Mouse (Mus musculus): Measurements from ENCODE around the gene Morn3. TPM values are rescaled to one million over a fixed set of nuclear protein-coding genes. Genes with fewer than 3 reads are reported as not detected.

Gene Morn3
- total RNA-seq, 2 experiments from 2014 or later: not detected

DNA sequence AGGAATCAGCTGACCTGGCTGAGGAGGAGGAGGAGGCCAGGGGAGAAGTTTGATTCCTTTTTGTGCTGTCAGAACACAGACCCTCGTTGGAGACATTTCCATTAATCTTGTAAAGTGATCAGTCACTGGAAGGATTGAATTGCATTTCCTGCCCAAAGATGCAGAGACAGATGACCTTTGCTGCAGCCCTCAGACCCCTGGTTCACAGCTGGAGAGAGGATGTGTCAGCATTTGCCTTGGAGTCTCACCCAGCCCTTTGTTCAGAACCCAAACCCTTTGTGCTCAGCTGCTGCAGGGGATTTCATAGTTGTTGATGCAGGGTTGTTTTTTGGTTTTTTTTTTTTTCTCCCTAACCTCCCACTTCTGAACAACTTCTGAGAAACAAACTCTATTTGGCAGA is 51.9 kb downstream of the Morn3 start:
- H3K27ac ChIP-seq: peak overlapping the region; percentile 72
- intact Hi-C loops (cut with DNase I): no loop called here
- H3K4me3 ChIP-seq: peak overlapping the region; percentile 71
- no peak for DNase-seq
- no peak for TF ChIP-seq CTCF (IDR thresholded peaks at IDR 0.05)

DNA sequence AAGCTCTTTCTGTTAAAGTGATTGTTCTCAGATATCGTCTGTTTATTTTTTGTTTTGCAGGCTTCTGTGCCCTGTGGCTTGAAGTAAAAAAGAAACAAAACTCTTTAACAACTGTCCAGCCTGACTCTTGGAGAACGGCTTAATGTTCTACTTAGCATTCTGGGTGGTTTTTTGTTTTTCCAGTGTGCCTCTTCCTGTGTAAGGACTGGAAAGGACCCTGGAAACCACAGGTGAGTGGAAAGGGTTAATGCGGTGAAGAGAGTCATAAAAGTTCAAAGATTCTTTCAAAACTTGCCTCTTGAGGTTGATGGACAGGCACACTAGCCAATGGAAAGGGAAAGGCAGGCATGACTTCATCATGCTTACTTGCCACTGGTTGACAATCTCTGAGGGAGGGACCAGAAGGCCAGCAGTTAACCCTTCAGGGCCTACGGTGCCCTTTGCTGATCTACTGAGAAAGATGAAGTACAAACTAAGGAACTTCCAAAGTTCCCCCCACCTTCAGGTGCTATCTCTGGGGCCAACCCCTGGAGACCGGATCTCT is 52.4 kb downstream of the Morn3 start:
- intact Hi-C loops (cut with DNase I): no loop called here
- H3K27ac ChIP-seq: peak overlapping the region; percentile 72
- H3K4me3 ChIP-seq: peak overlapping the region; percentile 71
- no peak for TF ChIP-seq CTCF (IDR thresholded peaks at IDR 0.05)
- DNase-seq: peak; percentile 91

DNA sequence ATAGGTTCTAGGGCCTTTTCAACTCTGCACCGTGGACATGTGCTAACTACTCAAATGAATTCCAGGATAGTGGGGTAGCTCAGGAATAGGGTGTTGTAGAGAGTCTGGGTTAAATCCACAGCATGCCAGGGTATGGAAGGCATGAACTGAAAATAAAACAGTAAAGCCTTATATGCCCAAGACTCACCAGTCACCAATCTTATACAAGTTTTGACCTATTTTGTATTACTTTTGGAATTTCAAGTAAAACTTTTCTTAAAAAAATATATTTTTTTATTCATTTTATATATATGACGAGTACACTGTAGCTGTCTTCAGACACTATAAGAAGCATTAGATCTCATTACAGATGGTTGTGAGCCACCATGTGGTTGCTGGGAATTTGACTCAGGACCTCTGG is 53.0 kb downstream of the Morn3 start:
- Histone ChIP-seq H3K4me3 (peak overlapping the region; percentile 71), H3K27ac (peak overlapping the region; percentile 72; the same call in 1 of the 2 replicates)
- intact Hi-C loops (cut with DNase I): no loop called here
- DNase-seq: no peak
- no peak for TF ChIP-seq CTCF (IDR thresholded peaks at IDR 0.05)

DNA sequence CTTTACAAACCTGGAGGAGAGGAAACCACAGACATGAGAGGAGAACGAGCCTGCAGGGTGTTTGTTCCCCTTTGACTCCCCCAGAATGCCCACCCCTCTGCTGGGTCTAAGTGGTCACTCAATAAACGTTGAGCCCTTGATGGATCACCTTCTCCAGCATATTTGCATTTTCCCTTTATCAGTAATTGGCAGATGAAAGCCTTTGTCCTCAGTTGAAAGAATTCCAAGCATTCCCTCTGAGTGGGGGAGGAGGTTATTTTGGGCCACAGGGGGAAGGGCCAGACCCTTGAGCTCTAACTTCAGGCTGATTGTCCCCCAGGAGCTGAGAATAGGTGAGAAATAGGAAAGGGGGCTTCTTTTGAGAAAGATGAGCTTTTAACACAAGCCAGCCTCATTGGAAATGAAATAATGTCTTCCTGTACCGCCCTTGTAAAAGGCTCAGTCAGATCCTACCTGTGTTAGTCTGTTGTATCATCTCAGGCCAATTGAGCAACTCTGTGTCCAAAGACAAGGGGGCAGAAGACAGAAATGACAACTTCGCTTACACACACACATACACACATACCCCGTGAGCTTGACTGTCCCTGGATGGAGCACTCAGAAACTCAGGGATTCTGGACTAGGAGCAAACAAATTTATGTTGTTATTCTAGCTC is 55.3 kb downstream of the Morn3 start:
- no peak overlapping the region for H3K4me3 ChIP-seq
- intact Hi-C loops (cut with DNase I): no loop called here

DNA sequence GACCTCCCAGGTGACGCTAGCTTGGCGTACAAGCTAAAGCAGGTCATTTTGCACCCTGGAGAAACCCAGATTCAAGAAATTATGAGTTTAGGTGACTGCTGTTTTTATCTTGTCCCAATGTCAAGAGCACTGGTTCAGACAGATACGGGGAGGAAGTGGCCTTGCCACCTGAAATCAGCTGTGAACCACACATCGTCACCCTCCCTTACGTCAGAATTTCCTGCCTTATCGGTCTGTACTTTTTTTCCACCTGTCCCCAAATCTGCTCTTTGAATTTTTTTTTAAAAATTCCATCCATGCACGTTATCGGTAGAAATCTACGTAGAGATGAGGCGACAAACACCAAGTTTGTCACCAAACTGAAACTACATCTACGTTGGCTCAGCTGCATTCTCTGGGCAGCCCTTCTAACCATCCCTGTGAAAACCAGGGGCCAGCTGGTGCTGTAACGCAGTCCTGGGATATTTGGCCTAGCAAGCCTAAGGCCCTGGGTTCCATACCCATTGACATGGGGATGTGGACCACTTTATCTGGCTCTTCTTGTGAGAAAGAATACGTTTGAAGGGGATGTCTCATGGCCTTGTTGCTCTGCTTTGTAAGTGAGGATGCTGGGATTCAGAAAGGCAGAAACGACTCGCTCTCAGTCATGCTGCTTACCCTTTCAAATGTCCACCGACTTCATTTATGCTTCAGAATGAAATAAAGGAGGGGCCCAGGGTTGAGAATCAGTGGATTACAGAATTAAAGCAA is 56.2 kb downstream of the Morn3 start:
- no peak for DNase-seq
- intact Hi-C loops (cut with DNase I): no loop called here
- Histone ChIP-seq H3K27ac (peak overlapping the region; percentile 96; the same call in 1 of the 2 replicates), H3K4me3 (peak overlapping the region; percentile 77)
- no peak for TF ChIP-seq CTCF (IDR thresholded peaks at IDR 0.05)

More for the DNA sequence above, 55.3 kb downstream of the Morn3 start:
- no peak for TF ChIP-seq CTCF (IDR thresholded peaks at IDR 0.05)
- no peak for DNase-seq
- no peak overlapping the region for H3K27ac ChIP-seq

DNA sequence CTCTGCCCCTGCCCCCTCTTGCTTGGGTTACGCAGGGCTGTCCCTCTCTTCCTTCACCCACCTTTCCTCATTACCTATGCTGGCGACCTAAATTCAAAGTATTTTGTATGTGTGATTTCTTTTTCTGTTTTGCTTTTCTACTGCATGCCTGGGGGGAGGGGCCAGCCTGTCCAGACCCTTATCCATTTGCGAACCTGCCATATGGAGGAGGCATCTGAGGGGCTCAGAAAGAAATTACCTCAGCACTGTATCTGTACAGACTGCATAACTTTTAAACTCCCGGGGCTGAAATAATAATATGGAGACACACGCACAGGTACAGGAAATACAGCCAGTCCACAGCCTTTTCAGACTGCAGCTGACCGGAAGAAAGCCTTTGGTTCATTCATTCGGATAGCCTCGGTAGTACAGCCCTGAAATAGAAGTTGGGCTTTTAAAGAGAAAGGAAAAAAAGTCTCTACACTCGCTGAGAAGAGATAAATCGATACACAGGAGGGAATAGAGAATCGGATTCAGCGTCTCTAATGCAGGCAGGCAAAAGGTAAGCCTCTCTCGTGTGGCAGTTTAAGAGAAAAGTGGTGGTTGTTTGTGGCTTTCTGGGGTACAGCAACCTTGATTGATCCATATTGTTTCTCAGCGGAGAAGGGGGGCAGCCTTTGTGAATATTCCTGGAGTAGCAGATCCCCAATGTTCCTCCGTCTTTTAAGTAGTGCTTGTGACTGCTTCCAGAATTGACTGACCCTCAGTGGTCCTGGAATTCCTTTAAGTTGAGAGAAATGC is 57.1 kb downstream of the Morn3 start, which contains the start of gene Kdm2b:
Kdm2b (minus strand) TSS at position 273 of the 780 bp plus-strand sequence.
- Histone ChIP-seq H3K4me3 (peak within 1 kb of the TSS; percentile 77), H3K27ac (peak within 1 kb of the TSS; percentile 96)
- no peak for DNase-seq
- intact Hi-C loops (cut with DNase I): loop anchor here (2.0 kb wide), 1 partner anchor 19 kb away; no protein-coding TSS in a partner anchor
- TF ChIP-seq CTCF (IDR thresholded peaks at IDR 0.05): no peak

DNA sequence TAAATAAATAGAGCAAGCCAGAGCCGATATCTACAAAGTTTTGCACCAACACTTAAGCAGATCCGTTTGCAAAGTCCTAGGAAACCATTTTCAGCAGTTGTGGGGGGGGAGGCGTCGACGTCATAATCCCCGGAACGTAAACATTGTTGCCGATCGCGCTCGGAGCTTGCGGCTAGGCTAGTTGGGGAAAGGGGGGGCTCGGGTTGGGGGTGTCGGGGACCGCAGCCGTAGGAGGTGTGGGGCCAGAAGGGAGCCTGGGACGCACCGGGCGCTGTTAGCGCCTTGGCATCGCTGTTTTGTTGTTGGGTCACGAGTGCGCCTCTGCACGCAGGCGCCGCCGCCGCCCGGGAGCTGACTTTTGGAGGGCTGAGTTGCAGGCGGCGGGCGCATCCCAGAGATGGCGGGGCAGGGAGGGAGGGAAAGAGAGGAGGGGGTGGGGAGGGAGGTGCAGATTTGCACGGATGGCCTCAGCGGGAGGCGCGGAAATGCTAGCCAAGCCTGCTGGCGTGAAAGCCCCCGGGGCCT is 57.8 kb downstream of the Morn3 start:
- intact Hi-C loops (cut with DNase I): loop anchor here (2.0 kb wide), 1 partner anchor 20 kb away; no protein-coding TSS in a partner anchor
- H3K4me3 ChIP-seq: peak overlapping the region; percentile 77
- no peak for TF ChIP-seq CTCF (IDR thresholded peaks at IDR 0.05)
- H3K27ac ChIP-seq: peak overlapping the region; percentile 96
- DNase-seq: peak; percentile 89

DNA sequence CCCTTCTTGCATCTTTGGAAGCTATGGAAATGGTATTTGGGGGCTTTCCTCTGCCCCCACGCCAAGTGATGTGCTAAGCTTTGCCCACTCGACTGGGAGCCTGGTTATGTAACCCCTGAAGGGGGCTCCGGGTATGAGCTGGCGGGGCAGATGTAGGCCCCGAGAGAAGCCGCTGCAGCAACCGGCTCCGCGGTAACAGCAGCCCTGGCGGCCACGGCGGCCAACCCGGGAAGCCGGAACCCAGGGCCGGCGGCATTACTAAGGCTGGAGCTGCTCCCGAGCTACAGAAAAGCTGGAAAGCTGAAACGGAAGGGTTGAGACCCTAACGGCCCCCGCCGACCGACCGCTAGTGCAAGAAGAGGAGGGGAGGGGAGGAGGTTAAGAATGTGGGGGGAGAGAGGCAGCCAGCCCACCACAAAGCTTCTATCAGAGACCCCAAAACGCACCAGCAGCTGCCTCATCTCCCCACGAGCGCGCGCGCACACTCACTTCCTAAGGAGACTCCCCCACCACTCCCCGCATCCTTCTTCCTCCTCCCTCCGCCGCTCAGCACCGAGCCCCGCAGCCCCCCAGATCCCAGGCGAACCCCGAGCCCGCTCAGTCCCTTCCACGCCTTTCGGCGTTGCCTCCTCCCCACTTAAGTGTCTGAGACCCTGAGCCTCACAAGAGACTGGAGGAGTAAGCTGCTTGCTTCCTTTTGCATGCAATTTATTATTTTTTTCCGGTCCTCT is 58.6 kb downstream of the Morn3 start:
- intact Hi-C loops (cut with DNase I): loop anchor here (2.0 kb wide), 1 partner anchor 21 kb away; no protein-coding TSS in a partner anchor

DNA sequence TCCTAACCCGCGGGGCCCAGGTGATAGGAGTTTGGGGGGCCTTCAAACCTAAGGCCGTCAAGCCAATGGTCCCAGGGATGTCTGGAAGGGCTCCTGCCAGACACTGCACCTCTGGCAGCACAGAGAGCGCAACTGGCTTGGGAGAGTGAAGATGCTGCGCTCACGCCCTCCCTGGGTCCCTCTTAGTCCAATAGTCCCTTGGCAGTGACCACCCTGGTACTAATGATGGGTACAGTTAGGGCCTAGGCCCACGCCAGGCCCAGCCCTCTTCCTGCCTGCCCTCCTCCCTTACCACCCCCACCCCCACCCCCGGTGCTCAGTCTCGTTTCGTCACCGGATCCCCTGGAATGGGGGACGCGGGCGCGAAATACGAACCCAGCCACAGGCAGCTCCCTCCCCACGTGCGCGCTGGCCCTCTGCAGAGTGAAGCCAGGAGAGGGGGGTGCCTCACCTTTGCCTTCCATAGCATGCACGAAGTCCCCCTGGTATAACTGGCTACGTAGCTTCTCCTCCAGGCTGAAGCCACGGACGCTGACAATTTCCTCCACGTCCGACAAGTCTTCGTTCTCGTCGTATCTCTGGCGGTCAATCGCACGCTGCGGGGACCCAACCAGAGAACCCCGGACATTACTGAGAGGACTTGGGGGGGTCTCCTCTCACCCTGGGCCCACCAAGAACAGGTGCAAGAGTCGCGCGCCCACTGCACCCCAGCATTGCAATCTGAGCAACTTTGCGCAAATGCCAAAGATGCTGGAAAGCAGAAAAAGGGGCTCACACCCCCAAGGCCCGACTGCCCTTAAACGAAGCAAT is 59.4 kb downstream of the Morn3 start:
- Histone ChIP-seq H3K4me3 (peak overlapping the region; percentile 77), H3K27ac (peak overlapping the region; percentile 96)
- intact Hi-C loops (cut with DNase I): loop anchor here (2.0 kb wide), 1 partner anchor 21 kb away; no protein-coding TSS in a partner anchor
- no peak for TF ChIP-seq CTCF (IDR thresholded peaks at IDR 0.05)
- DNase-seq: peak; percentile 73

More for the DNA sequence above, 58.6 kb downstream of the Morn3 start:
- H3K27ac ChIP-seq: peak overlapping the region; percentile 96
- peak; percentile 67 for DNase-seq
- peak overlapping the region; percentile 77 for H3K4me3 ChIP-seq
- no peak; the same call in 1 of the 2 replicates for TF ChIP-seq CTCF (IDR thresholded peaks at IDR 0.05)

DNA sequence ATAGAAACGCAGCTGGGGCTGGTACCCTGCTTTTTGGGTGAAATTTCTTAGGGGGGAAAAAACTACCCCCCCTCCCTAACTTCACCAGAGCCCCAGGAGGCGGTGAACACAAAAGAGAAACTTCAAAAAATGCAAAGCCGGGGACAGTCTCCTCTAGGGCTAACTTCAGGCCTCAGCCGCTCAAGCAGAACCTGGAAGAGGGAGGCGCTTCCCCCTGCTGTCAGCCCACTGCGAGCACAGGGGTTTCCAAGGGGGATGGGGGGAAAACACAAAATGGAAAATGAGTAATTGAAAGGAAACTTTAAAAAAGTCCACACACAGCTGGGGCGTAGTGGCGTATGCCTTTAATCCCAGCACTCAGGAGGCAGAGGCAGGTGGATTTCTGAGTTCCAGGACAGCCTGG is 60.7 kb downstream of the Morn3 start:
- H3K27ac ChIP-seq: no peak overlapping the region
- intact Hi-C loops (cut with DNase I): no loop called here

More for the DNA sequence above, 60.7 kb downstream of the Morn3 start:
- H3K4me3 ChIP-seq: no peak overlapping the region
- TF ChIP-seq CTCF (IDR thresholded peaks at IDR 0.05): no peak
- no peak for DNase-seq

Other genes with a start within 250 kb of the Morn3 start
- 100 to 1,000 TPM; 366 to 502 TPM for gene Anapc5, start 225.7 kb downstream of the Morn3 start, total RNA-seq (2021)
- 10 to 100 TPM; 20.0 to 21.4 TPM for gene Rnf34, start 197.0 kb downstream of the Morn3 start, total RNA-seq (2021)
- gene Kdm2b, start 57.2 kb downstream of the Morn3 start, total RNA-seq (2021): 10 to 100 TPM; 11.5 to 13.3 TPM
- 10 to 100 TPM; 32.1 to 38.7 TPM for gene Orai1, start 31.9 kb downstream of the Morn3 start, total RNA-seq (2021)
- gene Tmem120b, start 21.4 kb upstream of the Morn3 start, total RNA-seq (2021): 10 to 100 TPM; 19.2 to 23.2 TPM
- gene Rhof, start 85.7 kb upstream of the Morn3 start, total RNA-seq (2021): under 1 TPM; 0.28 to 0.36 TPM
- gene Setd1b, start 95.2 kb upstream of the Morn3 start, total RNA-seq (2021): 10 to 100 TPM in 1 of 2 experiments, 1 to 10 TPM in 1; 9.8 to 11.3 TPM
- 10 to 100 TPM; 13.3 to 16.9 TPM for gene Psmd9, start 122.4 kb upstream of the Morn3 start, total RNA-seq (2021)
- not detected for gene Hpd, start 135.7 kb upstream of the Morn3 start, total RNA-seq (2021)
- gene Wdr66, start 205.1 kb upstream of the Morn3 start, total RNA-seq (2021): 1 to 10 TPM in 1 of 2 experiments, under 1 TPM in 1; 0.56 to 1.5 TPM